Mouse (Mus musculus): ENCODE results near the gene Asxl2. TPM values are rescaled to one million over a fixed set of nuclear protein-coding genes. Genes with fewer than 3 reads are reported as not detected.
"Not testable (repeated sequence)": the region's sequence is repeated elsewhere in the genome, so short reads cannot be mapped to it uniquely, and the experiment has no call there.

The Asxl2 gene
- total RNA-seq, 1 experiment from 2014 or later, result 34.7 TPM

DNA sequence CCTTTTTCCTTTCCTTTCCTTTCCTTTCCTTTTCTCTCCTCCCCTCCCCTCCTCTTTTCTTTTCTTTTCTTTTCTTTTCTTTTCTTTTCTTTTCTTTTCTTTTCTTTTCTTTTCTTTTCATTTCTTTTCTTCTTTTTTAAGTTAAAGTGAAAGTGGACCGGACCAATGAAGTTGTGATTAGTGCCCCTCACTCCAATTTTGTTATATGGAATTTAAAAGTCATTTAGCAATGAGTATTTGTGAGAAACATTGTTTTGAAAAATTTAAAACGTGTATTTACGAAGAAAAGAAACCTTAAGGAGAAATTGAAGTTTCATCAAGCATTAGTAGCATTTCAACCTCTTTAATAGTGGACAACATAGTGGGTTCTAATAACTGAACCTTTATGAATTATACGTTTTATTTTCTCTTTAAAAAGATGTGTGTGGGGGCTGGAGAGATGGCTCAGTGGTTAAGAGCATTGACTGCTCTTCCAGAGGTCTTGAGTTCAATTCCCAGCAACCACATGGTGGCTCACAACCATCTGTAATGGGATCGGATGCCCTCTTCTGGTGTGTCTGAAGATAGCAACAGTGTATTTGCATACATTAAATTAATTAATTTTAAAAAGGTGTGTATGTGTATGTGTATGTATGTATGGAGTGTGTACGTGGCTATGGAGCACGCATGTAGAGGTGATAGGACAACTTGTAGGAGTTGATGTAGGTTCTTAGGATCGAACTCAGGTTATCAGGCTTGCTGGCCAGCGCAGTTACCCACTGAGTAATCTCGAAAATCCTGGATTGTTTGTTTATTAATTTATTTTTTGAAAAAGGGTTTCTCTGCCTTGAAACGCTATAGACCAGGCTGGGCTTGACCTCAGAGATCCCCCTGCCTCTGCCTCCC is 1.5 kb downstream of the Asxl2 start:
- no peak for DNase-seq

DNA sequence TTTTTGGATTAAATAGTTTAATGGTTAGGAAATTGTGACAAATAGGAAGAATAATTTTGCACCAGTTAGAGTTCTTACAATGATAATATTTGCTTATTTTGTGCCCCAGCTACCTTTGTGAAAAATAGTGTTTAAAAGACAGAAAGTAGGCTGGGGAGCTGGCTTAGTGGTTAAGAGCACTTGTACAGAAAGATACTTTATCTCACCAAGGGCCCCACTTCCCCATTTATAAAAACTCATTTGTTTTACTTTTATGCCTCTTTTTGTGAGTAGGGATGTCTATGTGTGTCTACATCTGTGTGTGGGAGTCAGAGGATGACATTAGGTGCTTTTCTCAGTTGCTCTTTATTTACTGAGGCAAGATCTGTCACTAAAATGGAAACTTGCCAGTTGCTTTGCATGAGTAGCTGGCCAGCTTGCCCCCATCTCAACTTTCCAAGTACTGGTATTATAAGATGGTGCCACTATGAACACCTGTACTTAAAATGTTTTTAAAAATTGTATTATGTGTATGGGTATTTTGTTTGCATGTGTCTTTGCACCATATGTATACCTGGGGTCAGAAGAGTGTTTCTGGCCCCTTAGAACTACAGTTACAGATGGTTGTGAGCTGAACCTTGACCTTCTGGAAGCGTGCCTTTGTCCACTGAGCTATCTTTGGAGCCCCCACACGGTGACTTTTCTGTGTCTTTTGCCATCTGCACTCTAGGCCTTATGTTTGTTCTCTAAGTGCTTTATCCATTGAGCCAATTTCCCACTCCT is 3.2 kb downstream of the Asxl2 start:
- no peak for DNase-seq

DNA sequence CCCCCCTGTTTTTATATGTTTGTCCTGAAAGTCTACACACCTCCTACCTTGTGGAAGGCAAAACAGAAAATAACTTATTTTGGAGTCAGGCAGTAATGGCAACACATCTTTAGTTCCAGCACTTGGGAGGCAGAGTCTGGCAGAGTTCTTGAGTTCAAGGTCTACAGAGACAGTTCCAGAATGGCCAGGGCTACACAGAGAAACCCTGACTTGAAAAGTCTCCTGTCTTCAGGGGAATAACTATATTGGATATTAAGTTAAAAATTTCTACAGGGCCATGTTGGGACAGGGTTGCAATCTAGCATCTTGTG is 3.7 kb downstream of the Asxl2 start:
- no peak for DNase-seq

DNA sequence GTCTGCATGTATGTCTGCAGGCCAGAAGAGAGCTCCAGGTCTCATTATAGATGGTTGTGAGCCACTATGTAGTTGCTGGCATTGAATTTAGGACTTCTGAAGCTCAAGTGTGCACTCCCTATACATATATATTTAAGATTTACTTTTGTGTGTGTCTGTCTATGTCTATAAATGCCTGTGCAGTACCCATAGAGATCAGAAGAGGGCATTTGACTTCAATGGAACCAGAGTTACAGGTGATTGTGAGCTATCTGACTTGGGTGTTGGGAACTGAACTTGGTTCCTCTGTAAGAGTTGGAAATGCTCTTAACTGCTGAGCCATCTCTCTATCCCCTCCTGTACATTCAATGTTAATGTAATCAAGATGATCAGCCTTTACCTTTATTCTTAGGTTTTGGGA is 4.3 kb downstream of the Asxl2 start:
- no peak for DNase-seq

DNA sequence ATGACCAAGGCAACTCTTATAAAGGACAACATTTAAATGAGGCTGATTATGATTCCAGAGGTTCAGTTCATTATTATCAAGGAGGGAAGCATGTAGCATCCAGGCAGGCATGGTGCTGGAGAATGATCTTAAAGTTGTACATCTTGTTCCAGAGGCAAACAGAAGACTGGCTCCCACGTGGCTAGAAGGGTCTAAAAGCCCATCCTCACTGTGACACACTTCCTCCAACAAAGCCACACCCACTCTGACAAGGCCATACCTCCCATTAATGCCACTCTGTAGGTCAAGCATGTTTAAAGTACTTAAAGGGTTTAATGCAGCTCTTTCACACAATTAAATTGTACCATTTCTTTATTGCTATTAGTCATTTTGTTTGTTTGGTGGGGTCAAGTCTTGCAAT is 7.1 kb downstream of the Asxl2 start:
- no peak for DNase-seq

DNA sequence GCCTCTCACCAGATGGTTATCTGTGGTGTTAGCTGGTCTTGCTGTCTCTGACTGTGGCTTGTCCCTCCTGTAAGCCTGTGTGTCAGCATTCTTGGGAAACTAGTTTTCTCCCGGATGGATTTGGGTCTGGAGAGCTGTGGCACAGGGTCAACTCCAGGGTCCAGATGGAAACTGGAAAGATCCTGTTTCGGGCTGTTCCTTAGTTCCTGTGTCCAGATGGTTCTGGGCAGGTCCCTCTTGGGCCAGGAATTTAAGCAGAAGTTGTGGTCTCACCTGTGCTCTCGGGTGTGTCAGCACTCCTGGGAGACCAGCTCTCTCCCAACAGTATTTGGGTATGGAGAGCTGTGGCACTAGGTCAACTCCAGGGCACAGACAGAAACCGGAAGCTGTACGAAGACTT is 9.8 kb downstream of the Asxl2 start:
- DNase-seq, result no peak

DNA sequence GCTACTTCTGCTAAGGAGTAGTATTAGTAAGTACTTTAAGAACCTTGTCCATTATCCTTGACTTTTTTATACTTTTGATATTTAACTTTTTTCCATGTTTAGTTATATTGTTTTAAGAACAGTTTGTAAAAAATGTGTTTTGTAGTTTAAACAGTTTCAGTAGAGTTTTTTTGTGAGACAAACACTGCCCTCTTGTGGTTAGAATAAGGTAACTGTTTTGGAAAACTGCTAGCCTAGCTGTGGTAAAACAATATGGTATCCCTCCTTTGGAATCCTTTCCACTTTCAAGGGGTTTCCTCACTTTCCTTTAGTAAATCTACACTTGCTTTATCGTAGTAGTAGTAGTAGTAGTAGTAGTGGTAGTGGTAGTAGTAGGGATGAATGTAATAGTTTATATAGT is 11.2 kb downstream of the Asxl2 start:
- DNase-seq, result no peak

DNA sequence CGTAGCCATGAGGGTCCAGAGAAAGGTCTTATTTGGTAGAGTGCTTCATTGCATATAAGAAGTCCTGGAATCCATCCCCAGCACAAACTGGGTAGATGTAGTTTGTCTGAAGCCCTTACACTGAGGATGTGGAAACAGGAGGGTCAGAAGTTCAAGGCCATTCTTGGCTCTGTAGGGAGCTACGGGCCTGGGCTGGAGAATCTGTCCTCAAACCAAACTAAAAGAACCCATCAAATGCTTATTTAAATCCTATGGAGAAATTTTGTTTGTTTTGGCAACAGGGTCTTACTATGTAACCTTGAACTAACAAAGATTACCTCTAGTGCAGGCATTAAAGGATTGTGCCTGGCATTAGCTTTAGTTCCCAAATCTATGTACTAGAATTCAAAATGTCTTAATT is 14.3 kb downstream of the Asxl2 start:
- peak; percentile 22 for DNase-seq

DNA sequence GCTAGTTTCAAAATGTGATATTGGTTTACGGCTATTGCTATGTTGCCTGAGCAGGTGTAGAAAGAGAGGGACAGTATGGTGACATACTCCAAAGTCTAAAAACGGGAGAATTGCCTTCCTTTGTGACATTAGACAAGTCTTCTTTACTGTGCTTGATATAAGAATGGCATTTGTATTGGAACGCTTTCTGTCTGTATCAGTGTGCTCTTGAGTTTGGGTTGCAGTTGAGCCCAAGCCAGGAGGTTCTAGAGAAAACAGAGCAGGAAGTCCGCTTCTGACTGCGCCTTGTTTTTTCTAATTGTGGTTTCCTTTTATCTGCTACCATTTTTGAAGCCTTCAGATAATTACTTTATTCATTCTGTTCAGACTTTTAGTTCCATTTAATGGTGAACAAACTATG is 14.7 kb downstream of the Asxl2 start:
- DNase-seq, result no peak

DNA sequence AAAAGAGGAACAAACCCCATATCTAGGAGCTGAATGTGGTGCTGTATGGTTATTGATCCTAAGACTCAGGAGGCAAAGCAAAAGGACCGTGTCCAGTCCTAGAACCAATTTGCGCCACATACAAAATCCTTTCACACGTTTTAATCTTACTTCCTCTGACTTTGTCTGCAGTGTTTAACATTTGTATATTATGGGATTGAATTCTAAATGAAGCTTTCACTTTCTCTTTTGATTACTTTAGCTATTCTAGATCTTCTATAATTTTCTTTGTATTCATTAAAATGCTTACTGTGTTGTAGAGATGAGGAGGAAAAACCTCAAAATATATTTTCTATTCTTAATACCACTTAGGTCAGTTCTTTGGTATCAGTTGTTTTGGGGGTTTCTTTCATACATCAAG is 26.9 kb downstream of the Asxl2 start:
- DNase-seq, result no peak

DNA sequence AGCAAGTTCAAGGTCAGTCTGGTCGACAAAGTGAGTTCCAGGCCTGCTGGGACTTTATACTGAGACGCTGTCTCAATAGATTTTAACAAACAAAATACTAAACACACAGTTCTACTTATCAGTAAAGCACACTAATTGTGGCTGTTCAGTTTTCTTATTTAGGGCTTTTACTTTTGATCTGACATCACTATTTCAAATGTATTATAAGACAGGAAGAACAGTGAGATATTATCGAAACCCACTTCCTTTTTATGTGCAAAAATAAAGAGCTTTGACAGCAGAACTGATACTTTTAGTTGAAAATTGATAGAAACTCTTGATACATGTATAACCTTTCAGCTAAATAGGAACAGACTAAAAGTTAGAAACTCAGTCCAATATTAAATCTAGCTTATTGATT is 36.4 kb downstream of the Asxl2 start:
- no peak for DNase-seq

DNA sequence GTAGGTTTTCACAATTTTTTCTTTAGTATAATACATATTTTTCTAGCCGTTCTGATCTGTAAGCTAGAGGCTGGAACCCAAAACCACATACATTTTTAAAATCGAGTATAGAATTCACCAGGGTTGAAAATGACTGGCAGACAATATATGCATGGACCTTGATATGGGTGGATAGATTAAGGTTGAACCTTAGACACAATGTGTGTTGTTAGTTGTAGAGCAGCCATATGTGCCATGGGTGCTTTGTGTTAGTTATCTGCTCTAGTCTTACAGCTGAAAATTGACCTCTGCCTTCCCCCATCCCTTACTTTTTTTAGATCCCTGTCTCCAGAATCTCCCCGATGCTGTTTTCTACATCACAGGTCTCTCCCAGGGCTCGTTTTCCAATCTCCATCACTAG is 73.0 kb downstream of the Asxl2 start:
- no peak for DNase-seq

DNA sequence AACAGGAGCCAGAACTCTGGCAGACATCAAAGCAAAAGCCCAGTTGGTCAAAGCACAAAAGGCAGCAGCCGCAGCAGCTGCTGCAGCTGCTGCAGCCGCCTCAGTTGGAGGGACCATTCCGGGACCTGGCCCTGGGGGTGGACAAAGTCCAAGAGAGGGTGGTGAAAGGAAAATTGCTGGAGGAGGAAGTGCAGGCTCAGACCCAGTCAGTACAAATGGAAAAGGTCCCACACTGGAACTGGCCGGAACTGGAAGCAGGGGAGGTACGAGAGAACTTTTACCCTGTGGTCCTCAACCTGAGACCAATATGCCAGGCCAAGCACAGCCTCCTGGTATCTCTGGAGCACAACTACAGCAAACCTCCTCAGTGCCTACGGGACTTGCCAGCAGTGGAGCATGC is 73.4 kb downstream of the Asxl2 start:
- no peak for DNase-seq

DNA sequence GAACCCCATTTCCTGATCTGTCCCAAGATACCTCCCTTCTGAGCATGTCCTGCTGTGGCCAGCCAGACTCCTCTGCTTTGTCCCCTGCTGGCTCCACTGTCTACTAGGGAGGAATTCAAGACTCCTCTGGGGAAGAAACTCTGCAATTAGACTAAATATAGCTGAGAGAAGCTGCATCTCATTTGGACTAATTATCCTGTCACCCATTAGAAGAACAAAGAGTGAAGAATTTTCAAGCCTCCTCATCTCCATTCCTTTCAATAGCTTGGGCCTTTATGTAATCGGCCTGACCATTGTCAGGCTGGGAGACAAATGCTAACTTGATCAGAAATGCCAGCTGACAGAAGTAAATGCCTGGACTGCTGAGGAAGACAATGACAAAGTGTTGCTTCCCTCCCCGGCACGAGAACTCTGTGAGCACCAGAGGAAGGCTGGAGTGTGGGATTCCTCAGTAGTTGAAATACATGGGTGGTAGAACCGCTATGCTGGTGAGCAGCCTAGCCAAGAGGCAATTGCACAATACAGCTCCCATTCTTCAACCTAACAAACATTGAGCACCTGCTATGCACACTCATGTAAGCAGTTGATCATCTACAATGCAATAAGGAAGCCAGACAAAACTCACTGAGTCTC is 92.1 kb downstream of the Asxl2 start:
- no peak for DNase-seq

DNA sequence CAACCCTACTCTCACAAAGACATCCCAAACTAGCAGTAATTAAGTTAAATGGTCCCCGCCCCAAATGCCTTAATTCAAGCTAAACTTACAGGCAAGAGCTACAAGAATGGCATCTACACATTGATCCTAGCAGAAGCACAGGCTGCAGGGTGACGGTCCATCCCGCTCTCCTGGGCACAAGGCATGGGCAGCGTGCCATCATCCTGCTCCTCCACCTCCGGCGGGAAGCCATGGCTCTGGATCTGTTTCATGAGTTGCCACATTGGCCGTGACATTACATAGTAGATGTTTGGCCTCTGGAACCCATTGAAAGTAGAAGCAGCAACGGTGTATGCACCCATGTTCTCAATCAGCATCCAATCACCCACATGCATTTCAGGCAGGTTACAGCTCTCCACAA is 95.1 kb downstream of the Asxl2 start:
- not testable (repeated sequence) for DNase-seq

DNA sequence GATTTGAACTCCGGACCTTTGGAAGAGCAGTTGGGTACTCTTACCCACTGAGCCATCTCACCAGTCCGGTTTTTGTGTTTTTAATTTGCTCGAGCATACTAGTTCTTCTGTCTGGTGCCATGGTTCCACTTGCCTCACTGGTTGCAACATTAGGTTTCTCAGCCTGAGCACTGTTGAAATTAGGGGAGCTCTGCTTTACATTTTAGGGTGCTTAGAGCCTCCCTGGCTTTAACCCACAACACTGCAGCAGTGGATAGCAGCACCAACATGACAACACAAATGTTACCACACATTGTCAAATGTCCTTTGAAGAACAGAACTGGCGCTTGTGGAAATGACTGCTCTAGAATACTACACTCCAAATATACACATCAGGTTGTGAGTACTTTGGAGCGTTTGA is 98.9 kb downstream of the Asxl2 start:
- DNase-seq, result no peak

DNA sequence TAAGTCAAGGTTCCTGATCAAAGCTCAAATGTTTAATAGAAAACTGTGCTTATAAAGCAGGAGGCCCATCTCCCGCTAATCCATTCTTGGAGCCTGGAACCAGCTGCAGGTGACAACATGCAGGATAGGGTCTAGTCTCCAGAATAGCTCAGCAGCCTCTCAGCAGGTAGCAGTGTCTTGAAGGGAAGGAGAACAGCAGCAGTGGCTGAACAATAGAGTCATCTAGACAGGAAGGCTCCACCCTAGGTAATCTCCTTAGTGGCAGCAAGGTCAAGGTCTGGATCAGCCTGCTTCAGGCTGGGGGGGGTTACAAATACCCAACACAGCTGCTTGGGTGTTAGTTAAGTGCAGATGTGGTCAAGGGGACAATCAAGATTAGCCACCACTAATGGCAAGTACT is 108.8 kb downstream of the Asxl2 start:
- not testable (repeated sequence) for DNase-seq

DNA sequence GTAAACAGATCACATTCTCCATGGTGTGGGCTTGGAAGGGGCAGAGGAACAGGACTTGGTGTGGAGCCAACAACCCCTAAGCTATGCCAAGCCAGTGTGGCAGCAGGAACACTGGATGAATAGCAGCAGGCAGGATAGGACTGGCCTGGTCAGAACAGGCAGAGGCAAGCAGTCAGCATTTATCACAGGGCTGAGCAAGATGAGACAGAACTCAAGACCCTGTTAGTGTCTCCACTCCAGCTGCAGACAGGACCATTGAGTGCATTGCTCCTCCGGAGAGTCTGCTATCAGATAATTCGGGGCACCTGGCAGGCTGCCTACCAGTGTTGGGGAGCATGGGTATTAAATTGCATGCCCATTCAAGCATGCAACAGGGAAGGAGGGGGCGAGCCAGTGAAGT is 111.0 kb downstream of the Asxl2 start:
- DNase-seq, result no peak

DNA sequence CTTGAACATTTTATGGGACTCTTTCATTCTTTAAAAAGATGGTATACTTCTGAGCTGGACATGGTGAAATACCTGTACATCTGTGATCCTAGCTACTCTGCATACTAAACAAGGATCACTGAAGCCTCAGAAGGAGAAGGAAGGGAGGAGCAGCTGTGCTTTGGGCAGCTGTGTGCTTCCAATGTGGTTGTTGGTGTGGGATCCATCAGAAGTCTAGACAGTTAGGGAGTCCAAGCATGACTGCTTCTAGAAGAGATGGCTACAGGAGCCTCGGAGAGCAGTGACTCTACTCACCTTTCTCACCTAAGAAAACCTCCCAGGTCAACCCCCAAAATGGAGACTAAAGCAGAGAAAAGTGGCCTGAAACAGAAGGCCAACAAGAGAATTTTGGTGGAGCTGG is 111.4 kb downstream of the Asxl2 start:
- no peak for DNase-seq

DNA sequence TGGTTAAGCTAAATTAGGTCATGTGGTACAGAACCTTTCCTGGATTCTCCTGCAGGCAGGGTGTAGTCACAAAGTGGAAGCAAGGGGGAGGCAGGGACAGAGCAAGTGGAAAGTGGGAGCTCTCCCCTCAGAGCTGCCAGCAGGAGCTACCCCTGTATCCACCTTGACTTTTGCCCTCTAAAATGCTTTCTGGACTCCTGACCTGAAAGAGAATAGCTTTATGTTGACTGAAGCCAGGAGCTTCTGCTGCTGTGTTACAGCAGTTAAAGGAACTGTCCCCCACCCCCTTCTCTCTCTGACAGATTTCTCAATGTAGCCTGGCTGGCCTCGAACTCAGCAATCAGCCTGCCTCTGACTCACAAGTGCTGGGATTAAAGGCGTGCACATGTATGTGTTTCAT is 112.9 kb downstream of the Asxl2 start:
- no peak for DNase-seq

DNA sequence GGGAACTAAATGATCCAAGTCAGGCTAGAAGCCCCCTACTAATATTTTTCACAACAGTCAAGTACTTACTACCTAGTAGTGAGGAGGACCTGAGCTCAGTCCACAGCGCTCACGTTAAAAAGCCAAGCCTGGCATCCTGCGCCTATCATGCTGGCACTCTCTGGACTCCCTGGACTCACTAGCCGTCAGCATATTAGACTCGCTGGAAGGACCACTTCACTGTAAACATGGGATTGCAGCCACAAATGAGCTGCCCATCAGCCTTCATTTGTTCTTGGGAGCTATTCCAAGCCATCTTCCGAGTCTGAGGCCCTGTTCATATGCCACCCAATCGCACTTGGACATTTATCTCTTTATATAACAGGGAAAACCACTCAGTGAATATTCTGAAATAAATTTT is 114.2 kb downstream of the Asxl2 start:
- DNase-seq, result no peak

DNA sequence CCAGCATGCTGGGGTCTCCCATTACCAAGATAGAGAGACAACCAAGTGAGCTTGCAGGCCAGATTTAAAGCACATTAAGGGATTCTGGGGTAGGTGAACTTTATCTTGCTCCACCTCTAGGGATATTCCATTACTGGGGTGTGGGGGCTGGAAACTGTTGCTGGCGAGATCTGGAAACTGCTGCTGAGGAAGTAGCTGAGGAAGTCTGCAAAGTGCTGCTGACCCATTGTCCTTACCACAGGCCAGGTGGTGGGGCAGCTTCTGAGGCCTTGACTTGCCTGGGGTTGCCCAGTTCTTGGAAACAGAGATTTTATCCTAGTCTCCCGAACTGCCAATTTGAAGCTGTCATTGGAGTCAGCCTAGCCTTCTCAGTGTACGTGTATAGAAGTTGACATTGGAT is 118.8 kb downstream of the Asxl2 start:
- DNase-seq, result no peak

DNA sequence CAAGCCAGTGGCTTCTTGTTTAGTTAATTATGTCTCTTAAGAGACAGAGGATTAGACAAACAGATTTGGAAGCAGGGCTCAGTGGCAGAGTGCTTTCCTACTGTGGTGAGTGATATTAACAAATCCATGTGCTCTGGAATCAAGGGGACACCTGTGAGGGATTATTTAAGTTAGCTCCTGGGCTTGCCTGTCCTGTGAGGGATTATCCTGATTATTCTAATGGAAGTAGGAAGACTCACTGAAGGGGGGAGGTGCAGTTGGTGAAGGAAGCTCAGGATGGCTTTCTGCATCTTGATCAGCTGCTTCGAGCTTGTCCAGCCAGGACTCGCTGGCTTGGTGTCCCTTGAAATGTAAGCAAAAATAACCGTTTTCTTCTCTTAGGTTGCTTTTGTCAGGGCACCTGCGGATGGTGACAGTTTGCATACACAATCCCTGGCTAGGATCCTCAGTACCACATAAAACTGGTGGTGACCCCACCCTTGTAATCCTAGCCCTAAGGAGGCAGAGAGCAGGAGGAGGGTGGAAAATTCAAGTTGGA is 119.5 kb downstream of the Asxl2 start:
- no peak for DNase-seq
